Mouse (Mus musculus) heart, embryonic 15.5 days (tissue): Measurements from ENCODE around the gene Cux2. TPM values are rescaled to one million over a fixed set of nuclear protein-coding genes. Genes with fewer than 3 reads are reported as not detected.

Source experiments
- ATAC-seq: fragments of 200-750 bp; cut with Nextera tagmentation; replicated peaks from 2 replicates; pipeline ENCODE4 v1.8.0; 2017; ENCODE audit warnings: low read depth, moderate TSS enrichment; ENCODE audit not compliant: insufficient number of reproducible peaks, insufficient read depth, low FRiP score
- H3K27ac ChIP-seq: fragments of 300-500 bp; sonication (generic); 2 replicates; pipeline ENCODE4 v1.5.1; 2015; ENCODE audit warnings: mild to moderate bottlenecking, inconsistent platforms
- H3K27me3 ChIP-seq: fragments of 300-500 bp; sonication (generic); 2 replicates; pipeline ENCODE4 v1.6.1; 2015; ENCODE audit warnings: inconsistent platforms
- H3K36me3 ChIP-seq: fragments of 300-500 bp; sonication (generic); 2 replicates; pipeline ENCODE4 v1.6.1; 2015; ENCODE audit warnings: mild to moderate bottlenecking, inconsistent platforms
- H3K4me1 ChIP-seq: fragments of 300-500 bp; sonication (generic); replicated peaks from 2 replicates; pipeline ENCODE4 v1.6.1; 2015; ENCODE audit warnings: inconsistent platforms
- H3K4me2 ChIP-seq: fragments of 300-500 bp; sonication (generic); 2 replicates; pipeline ENCODE4 v1.6.1; 2015; ENCODE audit warnings: inconsistent platforms, mild to moderate bottlenecking, moderate library complexity
- H3K4me3 ChIP-seq: fragments of 300-500 bp; sonication (generic); 2 replicates; pipeline ENCODE4 v1.5.1; 2015; ENCODE audit warnings: mild to moderate bottlenecking, inconsistent platforms
- H3K9ac ChIP-seq: fragments of 300-500 bp; sonication (generic); 2 replicates; pipeline ENCODE4 v1.6.1; 2015; ENCODE audit warnings: mild to moderate bottlenecking, inconsistent platforms
- H3K9me3 ChIP-seq: fragments of 300-500 bp; sonication (generic); replicated peaks from 2 replicates; pipeline ENCODE4 v1.6.1; 2016; ENCODE audit warnings: inconsistent platforms
- WGBS: fragments of 180-500 bp; shearing (Covaris S2); methylation state at CpG from one replicate; pipeline ENCODE4 v1.1.7; 2015; ENCODE audit warnings: mixed read lengths; 5-methylcytosine and 5-hydroxymethylcytosine counted together
- polyA plus RNA-seq: library from polyadenylated mRNA; unstranded; fragments of >200 nt; fragmentation: Nextera tagmentation; extraction: Ambion mirVana; gene quantifications from 2 replicates; pipeline ENCODE4 v1.2.1, GENCODE M21; 2015

Gene Cux2
- polyA plus RNA-seq, 1 experiment from 2014 or later, result 3.9 TPM

- no peaks in the 10 kb centered on the region for H3K9me3 ChIP-seq
- H3K4me1 ChIP-seq, result peaks cover 5% of the 10 kb centered on the region
- no peak overlapping the region for H3K27ac ChIP-seq
- no peak overlapping the region for H3K9ac ChIP-seq
- ATAC-seq, result no peak
- no peak overlapping the region for H3K4me2 ChIP-seq
- H3K27me3 ChIP-seq, result 0 out of 2 replicates have a peak, but pooled peaks cover 3% of the 10 kb centered on the region
- no peaks in the 10 kb centered on the region for H3K36me3 ChIP-seq
- H3K4me3 ChIP-seq, result no peak overlapping the region
- WGBS, result 49% methylated on average over 23 of the region's 23 CpGs
Observed at GRCm38 (mm10) chr5:121913999-121914398, 135.9 kb downstream of the Cux2 start.

- no peak overlapping the region for H3K4me2 ChIP-seq
- no peak overlapping the region for H3K9ac ChIP-seq
- no peaks in the 10 kb centered on the region for H3K27me3 ChIP-seq
- H3K9me3 ChIP-seq, result no peaks in the 10 kb centered on the region
- H3K4me3 ChIP-seq, result no peak overlapping the region
- H3K36me3 ChIP-seq, result no peaks in the 10 kb centered on the region
- WGBS, result 79% methylated on average over 21 of the region's 21 CpGs
- H3K4me1 ChIP-seq, result peaks cover 5% of the 10 kb centered on the region
- no peak for ATAC-seq
- H3K27ac ChIP-seq, result no peak overlapping the region
Observed at GRCm38 (mm10) chr5:121909226-121909985, 140.5 kb downstream of the Cux2 start.

- Histone ChIP-seq H3K4me1 (no peaks in the 10 kb centered on the region), H3K27ac (no peak overlapping the region), H3K9ac (no peak overlapping the region), H3K27me3 (no peaks in the 10 kb centered on the region), H3K4me3 (no peak overlapping the region), H3K9me3 (no peaks in the 10 kb centered on the region), H3K36me3 (no peaks in the 10 kb centered on the region), H3K4me2 (no peak overlapping the region)
- ATAC-seq, result no peak
- WGBS, result 80% methylated on average over 17 of the region's 17 CpGs
Observed at GRCm38 (mm10) chr5:121905671-121906070, 144.2 kb downstream of the Cux2 start.

- no peaks in the 10 kb centered on the region for H3K9me3 ChIP-seq
- no peaks in the 10 kb centered on the region for H3K27me3 ChIP-seq
- no peak for ATAC-seq
- H3K4me2 ChIP-seq, result no peak overlapping the region
- 82% methylated on average over 14 of the region's 14 CpGs for WGBS
- no peak overlapping the region for H3K4me3 ChIP-seq
- no peaks in the 10 kb centered on the region for H3K4me1 ChIP-seq
- H3K36me3 ChIP-seq, result no peaks in the 10 kb centered on the region
- no peak overlapping the region for H3K27ac ChIP-seq
- H3K9ac ChIP-seq, result no peak overlapping the region
Observed at GRCm38 (mm10) chr5:121904799-121905198, 145.1 kb downstream of the Cux2 start.

GRCm38 (mm10) chr5:121902809-121903745 is 146.8 kb downstream of the Cux2 start:
- H3K36me3 ChIP-seq, result no peaks in the 10 kb centered on the region
- no peaks in the 10 kb centered on the region for H3K4me1 ChIP-seq
- H3K4me2 ChIP-seq, result no peak overlapping the region
- ATAC-seq, result no peak
- H3K27ac ChIP-seq, result no peak overlapping the region
- no peaks in the 10 kb centered on the region for H3K27me3 ChIP-seq
- 58% methylated on average over 23 of the region's 23 CpGs for WGBS
- no peak overlapping the region for H3K9ac ChIP-seq
- no peaks in the 10 kb centered on the region for H3K9me3 ChIP-seq
- no peak overlapping the region for H3K4me3 ChIP-seq

- Histone ChIP-seq H3K4me1 (no peaks in the 10 kb centered on the region), H3K27ac (no peak overlapping the region), H3K36me3 (no peaks in the 10 kb centered on the region), H3K27me3 (peaks cover 8% of the 10 kb centered on the region; the same call in 1 of the 2 replicates), H3K9ac (no peak overlapping the region), H3K9me3 (no peaks in the 10 kb centered on the region), H3K4me2 (no peak overlapping the region), H3K4me3 (no peak overlapping the region)
- ATAC-seq, result no peak
- WGBS, result 61% methylated on average over 24 of the region's 24 CpGs
Observed at GRCm38 (mm10) chr5:121895117-121895756, 154.7 kb downstream of the Cux2 start.

- Histone ChIP-seq H3K4me1 (no peaks in the 10 kb centered on the region), H3K4me2 (no peak overlapping the region), H3K27ac (no peak overlapping the region), H3K27me3 (peaks cover 8% of the 10 kb centered on the region; the same call in 1 of the 2 replicates), H3K4me3 (no peak overlapping the region), H3K9ac (no peak overlapping the region), H3K9me3 (no peaks in the 10 kb centered on the region), H3K36me3 (no peaks in the 10 kb centered on the region)
- WGBS, result 69% methylated on average over 10 of the region's 10 CpGs
- ATAC-seq, result no peak
Observed at GRCm38 (mm10) chr5:121894647-121895046, 155.3 kb downstream of the Cux2 start.

- no peak for ATAC-seq
- no peak overlapping the region for H3K27ac ChIP-seq
- WGBS, result 37% methylated on average over 3 of the region's 3 CpGs
- H3K27me3 ChIP-seq, result peaks cover 8% of the 10 kb centered on the region; the same call in 1 of the 2 replicates
- no peak overlapping the region for H3K9ac ChIP-seq
- no peaks in the 10 kb centered on the region for H3K4me1 ChIP-seq
- H3K36me3 ChIP-seq, result no peaks in the 10 kb centered on the region
- no peak overlapping the region for H3K4me3 ChIP-seq
- H3K4me2 ChIP-seq, result no peak overlapping the region
- no peaks in the 10 kb centered on the region for H3K9me3 ChIP-seq
Observed at GRCm38 (mm10) chr5:121893581-121893980, 156.3 kb downstream of the Cux2 start.

- WGBS, result 85% methylated on average over 14 of the region's 14 CpGs
- H3K9me3 ChIP-seq, result no peaks in the 10 kb centered on the region
- H3K4me1 ChIP-seq, result no peaks in the 10 kb centered on the region
- H3K4me3 ChIP-seq, result no peak overlapping the region
- no peak overlapping the region for H3K4me2 ChIP-seq
- peaks cover 8% of the 10 kb centered on the region; the same call in 1 of the 2 replicates for H3K27me3 ChIP-seq
- no peaks in the 10 kb centered on the region for H3K36me3 ChIP-seq
- no peak overlapping the region for H3K9ac ChIP-seq
- ATAC-seq, result no peak
- no peak overlapping the region for H3K27ac ChIP-seq
Observed at GRCm38 (mm10) chr5:121892281-121892680, 157.6 kb downstream of the Cux2 start.

GRCm38 (mm10) chr5:121890925-121891324 is 159.0 kb downstream of the Cux2 start:
- no peak overlapping the region for H3K4me2 ChIP-seq
- H3K27me3 ChIP-seq, result peaks cover 8% of the 10 kb centered on the region; the same call in 1 of the 2 replicates
- H3K4me3 ChIP-seq, result no peak overlapping the region
- no peak overlapping the region for H3K9ac ChIP-seq
- H3K4me1 ChIP-seq, result no peaks in the 10 kb centered on the region
- ATAC-seq, result no peak
- no peaks in the 10 kb centered on the region for H3K36me3 ChIP-seq
- 92% methylated on average over 7 of the region's 7 CpGs for WGBS
- H3K9me3 ChIP-seq, result no peaks in the 10 kb centered on the region
- H3K27ac ChIP-seq, result no peak overlapping the region

- Histone ChIP-seq H3K27ac (no peak overlapping the region), H3K4me2 (no peak overlapping the region), H3K9me3 (no peaks in the 10 kb centered on the region), H3K27me3 (peaks cover 6% of the 10 kb centered on the region; the same call in 1 of the 2 replicates), H3K4me1 (no peaks in the 10 kb centered on the region), H3K36me3 (no peaks in the 10 kb centered on the region), H3K9ac (no peak overlapping the region), H3K4me3 (no peak overlapping the region)
- ATAC-seq, result no peak
- 70% methylated on average over 9 of the region's 9 CpGs for WGBS
Observed at GRCm38 (mm10) chr5:121889819-121890362, 160.0 kb downstream of the Cux2 start.
